In genomic region chr3:85633733-85634132, GRCm38 (mm10) we compare ENCODE assay signal across 11 mouse cellular contexts.
"Had no signal": no experiment of that assay in that cellular context is flagged by ENCODE, and none has a peak within 500 bp of the region (broad histone marks: within the 10 kb centered on the region; RNA-seq: fewer than 3 reads in every experiment).

No protein-coding gene starts in this region.

- H3K36me3 ChIP-seq: liver, embryonic 15.5 days; midbrain, embryonic 13.5 days; neural tube, embryonic 15.5 days had no signal

- H3K9me3 ChIP-seq: liver, embryonic 15.5 days; midbrain, embryonic 13.5 days; neural tube, embryonic 15.5 days had no signal

- DNase-seq: kidney, adult 11 months; kidney, adult 9 months; kidney, postnatal 14 days; left cerebral cortex, postnatal 4 days; lung, adult 2 months; lung, postnatal 36 days; right cerebral cortex, postnatal 4 days; thymus, postnatal 36 days had no signal

- H3K4me3 ChIP-seq: liver, embryonic 15.5 days; midbrain, embryonic 13.5 days; neural tube, embryonic 15.5 days had no signal

- H3K27ac ChIP-seq: liver, embryonic 15.5 days; midbrain, embryonic 13.5 days; neural tube, embryonic 15.5 days had no signal

- H3K27me3 ChIP-seq: liver, embryonic 15.5 days; midbrain, embryonic 13.5 days; neural tube, embryonic 15.5 days had no signal

- H3K4me1 ChIP-seq: liver, embryonic 15.5 days; midbrain, embryonic 13.5 days; neural tube, embryonic 15.5 days had no signal
